Mouse (Mus musculus): ENCODE measurements around the gene Lyzl4. TPM values are rescaled to one million over a fixed set of nuclear protein-coding genes. Genes with fewer than 3 reads are reported as not detected.

Lyzl4 gene
- total and polyA plus RNA-seq, 3 experiments = not detected

DNA sequence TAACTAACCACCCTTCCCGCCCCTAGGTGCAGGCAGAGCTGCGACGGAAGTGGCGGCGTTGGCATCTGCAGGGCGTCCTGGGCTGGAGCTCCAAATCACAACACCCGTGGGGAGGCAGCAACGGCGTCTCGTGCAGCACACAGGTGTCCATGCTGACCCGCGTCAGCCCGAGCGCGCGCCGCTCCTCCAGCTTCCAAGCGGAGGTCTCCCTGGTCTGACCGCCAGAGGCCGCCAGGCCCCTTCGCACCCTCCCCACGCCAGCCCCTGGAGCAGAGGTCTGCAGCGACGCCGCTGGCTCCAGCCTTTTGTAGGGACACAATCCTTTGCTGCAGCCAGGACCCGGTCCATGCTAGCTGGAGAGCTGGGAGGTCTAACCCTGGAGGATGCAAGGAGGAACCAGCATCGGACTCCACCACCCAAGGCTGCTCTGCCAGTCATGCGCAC is 27.5 kb upstream of the Lyzl4 start:
- H3K9me3 ChIP-seq (replicated peaks; ENCODE audit: low read length) = no peaks in the 10 kb centered on the region
- no peaks in the 10 kb centered on the region for H3K79me2 ChIP-seq (replicated peaks; ENCODE audit: control insufficient read depth, extremely low read depth, insufficient read depth, poor library complexity, severe bottlenecking)
- no peak overlapping the region for H3K27ac ChIP-seq (ENCODE audit: insufficient read depth, low read depth)
- TF ChIP-seq MAX (IDR thresholded peaks at IDR 0.05; ENCODE audit: low read length) (0 out of 2 replicates have a peak, but pooled peaks have one; percentile 28), MXI1 (IDR thresholded peaks at IDR 0.05; ENCODE audit: low read depth, low read length) (no peak), CTCF (conservative IDR thresholded peaks at IDR 0.05 in 1 of 2, IDR thresholded peaks at IDR 0.05 in 1 of 2; ENCODE audit: low read depth in 2 of 2, low read length in 2 of 2) (peak in 1 of 2 experiments; percentile 80; a peak in 2 of 4 replicates), BHLHE40 (IDR thresholded peaks at IDR 0.05; ENCODE audit: low read depth, low read length) (peak; percentile 42), SMC3 (IDR thresholded peaks at IDR 0.05; ENCODE audit: low read depth, low read length) (peak; percentile 58), NRF1 (IDR thresholded peaks at IDR 0.05; ENCODE audit: low read depth, low read length) (peak; percentile 56; the same call in 1 of the 2 replicates), UBTF (IDR thresholded peaks at IDR 0.05; ENCODE audit: low read depth, low read length) (no peak; the same call in 1 of the 2 replicates), ZC3H11A (IDR thresholded peaks at IDR 0.05; ENCODE audit: low read depth, low read length) (no peak), RAD21 (IDR thresholded peaks at IDR 0.05; ENCODE audit: low read depth, low read length) (peak; percentile 58), POLR2AphosphoS2 (IDR thresholded peaks at IDR 0.05; ENCODE audit: low read depth, low read length) (no peak)
- no peaks in the 10 kb centered on the region for H3K36me3 ChIP-seq (replicated peaks in 1 of 2; ENCODE audit: control insufficient read depth in 1 of 2, insufficient read depth in 1 of 2, low read length in 1 of 2)
- peaks cover 20 to 55% of the 10 kb centered on the region in 2 experiments for H3K4me1 ChIP-seq (ENCODE audit: control insufficient read depth in 1 of 2, insufficient read depth in 2 of 2)
- H3K4me3 ChIP-seq (replicated peaks in 1 of 3; ENCODE audit: low read depth in 2 of 3, low read length in 2 of 3, poor library complexity in 1 of 3) = peak overlapping the region in 1 of 3 experiments; percentile 24
- dilution Hi-C loops (cut with MboI; ENCODE audit: extremely low pct_ligation_motif_present, extremely low pct_unique_long_range_greater_than_20kb, low sequenced_read_pairs) (no loop called here), in situ Hi-C loops (cut with MboI; ENCODE audit: low pct_ligation_motif_present, low pct_unique_long_range_greater_than_20kb, low sequenced_read_pairs) (no loop called here)
- H3K27me3 ChIP-seq (replicated peaks) = peaks cover 59% of the 10 kb centered on the region
- no peak for DNase-seq (ENCODE audit: extremely low read depth)
- peak overlapping the region; percentile 90 for H3K4me2 ChIP-seq (ENCODE audit: insufficient read depth, low read depth, poor library complexity, severe bottlenecking)
- no peak overlapping the region for H3K9ac ChIP-seq (ENCODE audit: insufficient read depth, low read depth)

DNA sequence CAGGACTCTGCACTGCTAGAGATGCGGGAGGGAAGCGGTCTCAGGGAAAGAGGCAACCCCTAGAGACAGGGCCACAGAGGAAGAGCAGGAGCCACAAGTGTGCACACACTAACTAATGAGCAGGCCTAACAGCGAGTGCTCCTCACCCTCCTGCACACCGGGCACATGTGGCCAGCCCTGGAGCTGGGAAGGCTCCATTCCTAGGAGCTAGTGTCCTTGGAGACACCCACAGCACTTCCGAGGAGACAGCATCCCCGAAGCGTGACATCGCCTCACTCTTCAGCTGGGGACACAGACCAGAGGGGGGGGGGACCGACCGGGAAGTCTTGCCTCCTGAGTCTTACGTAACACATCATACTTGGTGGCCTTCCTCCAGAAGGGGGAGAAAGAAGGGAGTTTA is 25.9 kb upstream of the Lyzl4 start:
- DNase-seq (ENCODE audit: extremely low read depth) = no peak
- H3K9ac ChIP-seq (ENCODE audit: insufficient read depth, low read depth) = no peak overlapping the region
- H3K27me3 ChIP-seq (replicated peaks) = peaks cover 74% of the 10 kb centered on the region
- H3K4me3 ChIP-seq (replicated peaks in 1 of 3; ENCODE audit: low read depth in 2 of 3, low read length in 2 of 3, poor library complexity in 1 of 3) = no peak overlapping the region
- no peak overlapping the region for H3K4me2 ChIP-seq (ENCODE audit: insufficient read depth, low read depth, poor library complexity, severe bottlenecking)
- TF ChIP-seq EP300 (IDR thresholded peaks at IDR 0.05; ENCODE audit: low read length) (no peak), PAX5 (IDR thresholded peaks at IDR 0.05; ENCODE audit: low read length) (no peak), BHLHE40 (IDR thresholded peaks at IDR 0.05; ENCODE audit: low read depth, low read length) (no peak), ELF1 (IDR thresholded peaks at IDR 0.05; ENCODE audit: low read depth, low read length) (no peak), CHD1 (IDR thresholded peaks at IDR 0.05; ENCODE audit: low read depth, low read length) (no peak), RCOR1 (conservative IDR thresholded peaks at IDR 0.05; ENCODE audit: low read depth, low read length) (no peak), MAX (IDR thresholded peaks at IDR 0.05; ENCODE audit: low read length) (no peak), POLR2AphosphoS2 (IDR thresholded peaks at IDR 0.05; ENCODE audit: low read depth, low read length) (no peak), JUND (conservative IDR thresholded peaks at IDR 0.05; ENCODE audit: low read depth, low read length) (no peak), MYC (IDR thresholded peaks at IDR 0.05; ENCODE audit: low read depth, low read length) (no peak), USF1 (IDR thresholded peaks at IDR 0.05; ENCODE audit: low read depth, low read length) (no peak), NELFE (IDR thresholded peaks at IDR 0.05; ENCODE audit: low read depth, low read length) (no peak), GABPA (IDR thresholded peaks at IDR 0.05; ENCODE audit: insufficient replicate concordance, low read depth, low read length) (no peak), NRF1 (IDR thresholded peaks at IDR 0.05; ENCODE audit: low read depth, low read length) (no peak), USF2 (conservative IDR thresholded peaks at IDR 0.05; ENCODE audit: low read depth, low read length) (no peak), ZNF384 (IDR thresholded peaks at IDR 0.05; ENCODE audit: low read depth, low read length) (no peak), MAFK (IDR thresholded peaks at IDR 0.05; ENCODE audit: insufficient replicate concordance, low read length) (no peak), ZMIZ1 (IDR thresholded peaks at IDR 0.05; ENCODE audit: low read depth, low read length) (no peak), KAT2A (IDR thresholded peaks at IDR 0.05; ENCODE audit: insufficient replicate concordance, low read length) (no peak)
- peaks cover 9 to 40% of the 10 kb centered on the region in 2 experiments for H3K4me1 ChIP-seq (ENCODE audit: control insufficient read depth in 1 of 2, insufficient read depth in 2 of 2)
- in situ Hi-C loops (cut with MboI; ENCODE audit: low pct_ligation_motif_present, low pct_unique_long_range_greater_than_20kb, low sequenced_read_pairs) = no loop called here
- dilution Hi-C loops (cut with MboI; ENCODE audit: extremely low pct_ligation_motif_present, extremely low pct_unique_long_range_greater_than_20kb, low sequenced_read_pairs) = no loop called here
- H3K36me3 ChIP-seq (replicated peaks in 1 of 2; ENCODE audit: control insufficient read depth in 1 of 2, insufficient read depth in 1 of 2, low read length in 1 of 2) = no peaks in the 10 kb centered on the region
- no peak overlapping the region for H3K27ac ChIP-seq (ENCODE audit: insufficient read depth, low read depth)
- no peaks in the 10 kb centered on the region for H3K9me3 ChIP-seq (replicated peaks; ENCODE audit: low read length)
- H3K79me2 ChIP-seq (replicated peaks; ENCODE audit: control insufficient read depth, extremely low read depth, insufficient read depth, poor library complexity, severe bottlenecking) = no peaks in the 10 kb centered on the region
